Mouse (Mus musculus): ENCODE measurements around the gene Usf1. TPM values are rescaled to one million over a fixed set of nuclear protein-coding genes. Genes with fewer than 3 reads are reported as not detected.

Gene Usf1
- polyA plus RNA-seq, 3 experiments from 2014 or later, result 46.9 to 62.6 (median 57.2) TPM

DNA sequence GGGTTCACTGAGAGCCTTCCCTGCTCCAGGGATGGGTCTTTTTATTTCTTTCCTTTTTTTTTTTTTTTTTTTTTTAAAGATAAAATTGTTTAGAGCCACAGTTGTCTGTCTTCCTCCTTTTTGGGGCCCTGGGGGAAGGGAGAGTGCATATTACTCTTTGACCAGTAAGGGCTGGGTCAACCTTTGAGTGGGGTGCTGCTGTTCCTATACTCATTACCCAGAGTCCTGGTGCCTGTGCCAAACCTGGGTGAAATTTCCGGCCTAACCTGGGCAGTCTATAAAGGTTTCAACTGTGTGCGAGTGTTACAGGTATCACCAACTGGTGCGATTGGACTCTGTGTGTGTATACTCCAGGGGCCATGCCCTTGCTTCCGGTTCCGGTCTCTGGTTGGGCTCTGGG is 7.5 kb downstream of the Usf1 start, which contains the start of gene Tstd1:
Gene Tstd1 (plus strand): TSS at position 213 of the 400 bp plus-strand sequence.
- ATAC-seq, result no peak

DNA sequence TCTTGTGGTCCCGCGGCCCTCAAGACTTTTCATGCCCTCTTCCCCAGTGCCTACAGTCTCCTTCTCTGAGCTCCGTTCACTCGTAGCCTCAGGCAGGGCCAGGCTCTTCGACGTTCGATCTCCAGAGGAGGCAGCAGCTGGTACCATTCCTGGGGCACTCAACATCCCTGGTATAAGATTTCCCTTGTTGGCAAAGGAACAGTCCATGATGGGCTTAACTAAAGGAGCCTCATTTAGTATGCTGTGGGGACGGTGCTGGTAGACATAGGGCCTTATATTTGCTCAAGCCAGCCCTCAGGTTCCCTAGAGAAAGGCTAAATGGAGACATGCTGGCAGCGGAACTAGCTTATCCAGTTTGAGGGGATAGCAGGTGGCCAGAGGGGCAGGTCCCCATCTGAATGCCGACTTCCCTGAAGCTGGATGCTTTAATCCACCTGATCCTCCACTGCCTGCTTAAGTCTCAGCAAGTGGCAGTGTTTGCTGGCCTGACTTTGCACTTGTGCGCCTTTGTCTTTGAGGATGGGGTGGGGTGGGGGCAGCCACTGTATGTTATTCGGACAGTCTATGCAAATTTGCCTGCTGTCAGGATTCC is 8.3 kb downstream of the Usf1 start:
- ATAC-seq, result no peak

DNA sequence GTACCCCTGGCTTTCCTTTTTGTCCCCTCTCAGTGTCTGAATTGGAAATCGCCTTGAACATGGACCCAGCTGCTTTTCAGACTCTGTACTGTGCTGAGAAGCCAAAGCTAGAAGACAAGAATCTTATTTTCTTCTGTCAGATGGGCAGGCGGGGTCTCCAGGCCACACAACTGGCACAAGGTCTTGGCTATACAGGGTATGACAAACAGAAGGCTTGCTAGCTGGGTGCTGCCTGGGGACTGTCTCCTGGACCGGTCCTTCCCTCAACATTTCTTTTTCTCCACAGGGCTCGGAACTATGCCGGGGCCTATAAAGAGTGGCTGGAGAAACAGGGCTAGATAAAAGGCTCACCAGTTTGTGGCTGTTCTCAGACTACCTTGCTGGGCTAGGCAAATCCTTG is 8.8 kb downstream of the Usf1 start:
- no peak for ATAC-seq

DNA sequence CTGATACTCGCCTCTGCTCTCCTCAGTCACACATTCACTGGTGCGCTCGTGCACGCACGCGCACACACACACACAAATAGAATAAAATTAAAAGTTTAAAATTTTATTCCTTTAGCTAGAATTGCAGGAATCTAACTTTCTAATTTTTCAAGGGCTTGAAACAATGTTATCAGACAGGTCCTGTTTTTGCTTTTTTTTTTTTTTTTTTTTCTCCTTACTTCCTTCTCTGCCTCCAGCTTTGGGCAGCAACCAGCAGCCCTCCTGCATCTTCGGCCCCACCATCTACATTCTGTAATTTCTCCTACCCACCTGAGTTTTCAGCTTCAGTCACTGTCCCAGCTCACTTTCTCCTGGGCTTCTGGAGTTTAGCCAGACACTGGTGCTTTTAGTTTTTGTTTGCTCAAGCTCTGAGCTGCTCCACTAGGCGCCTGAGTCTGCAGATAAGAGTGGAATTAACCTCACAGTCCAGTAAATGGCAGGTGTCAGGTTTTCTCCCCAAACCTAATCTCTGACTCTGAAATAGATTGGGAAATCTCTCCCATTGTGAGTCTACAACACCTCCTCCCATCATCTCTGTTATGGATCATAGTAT is 11.5 kb downstream of the Usf1 start:
- no peak for ATAC-seq

DNA sequence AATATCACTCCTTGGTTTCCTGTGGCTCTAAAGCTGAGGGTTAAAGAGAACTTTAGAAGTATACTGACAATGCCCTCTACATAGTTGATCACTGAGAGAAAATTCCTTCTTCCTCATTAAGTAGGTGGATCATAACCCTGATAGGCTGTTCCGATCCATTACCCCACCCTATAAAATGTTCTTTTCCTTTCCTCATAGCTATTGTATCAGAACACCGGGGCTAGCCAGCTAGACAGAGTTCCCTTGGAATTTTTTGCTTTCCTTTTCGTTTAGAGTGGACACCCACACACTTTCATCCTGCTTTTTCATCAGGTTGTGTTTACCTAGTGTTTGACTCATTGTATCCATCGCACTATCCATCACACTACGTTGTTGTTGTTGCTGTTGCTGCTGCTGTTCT is 13.5 kb downstream of the Usf1 start:
- ATAC-seq, result no peak

DNA sequence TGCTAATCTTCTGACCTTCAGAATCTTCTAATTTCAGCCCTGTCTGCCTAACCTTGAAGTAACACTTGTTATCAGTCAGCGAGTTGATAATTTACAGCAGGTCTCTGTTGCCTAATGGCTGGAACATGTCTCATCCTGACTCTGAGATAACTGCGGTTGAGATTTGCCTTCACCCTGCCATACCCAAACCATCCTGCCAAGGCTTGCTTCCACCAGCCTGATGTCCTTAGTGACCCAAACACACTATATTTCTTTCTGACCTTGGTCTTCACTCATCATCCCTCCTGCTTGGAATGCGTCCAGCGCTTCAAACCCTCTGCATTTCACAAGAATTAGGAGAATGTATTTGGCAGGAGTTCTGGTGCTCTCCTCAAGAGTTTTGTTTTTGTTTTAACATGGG is 14.0 kb downstream of the Usf1 start:
- no peak for ATAC-seq

DNA sequence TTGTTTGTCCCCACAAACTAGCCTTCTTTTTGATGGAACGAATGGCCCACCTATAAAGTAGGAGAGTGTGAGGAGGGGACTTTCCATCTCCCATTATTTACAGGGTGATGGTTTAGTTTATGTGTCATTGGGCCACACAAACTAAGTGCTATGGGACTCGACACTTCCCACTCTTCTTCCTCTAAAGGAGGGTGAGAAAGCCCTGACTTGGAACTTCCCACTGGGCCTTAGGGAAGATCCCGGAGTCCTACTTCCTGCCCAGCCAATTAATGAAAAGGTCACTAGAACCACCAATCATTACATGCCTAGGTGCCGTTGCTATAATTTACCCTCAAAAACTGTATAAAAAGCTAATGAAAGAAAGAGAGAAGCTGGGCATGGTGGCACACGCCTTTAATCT is 21.0 kb downstream of the Usf1 start:
- no peak for ATAC-seq

DNA sequence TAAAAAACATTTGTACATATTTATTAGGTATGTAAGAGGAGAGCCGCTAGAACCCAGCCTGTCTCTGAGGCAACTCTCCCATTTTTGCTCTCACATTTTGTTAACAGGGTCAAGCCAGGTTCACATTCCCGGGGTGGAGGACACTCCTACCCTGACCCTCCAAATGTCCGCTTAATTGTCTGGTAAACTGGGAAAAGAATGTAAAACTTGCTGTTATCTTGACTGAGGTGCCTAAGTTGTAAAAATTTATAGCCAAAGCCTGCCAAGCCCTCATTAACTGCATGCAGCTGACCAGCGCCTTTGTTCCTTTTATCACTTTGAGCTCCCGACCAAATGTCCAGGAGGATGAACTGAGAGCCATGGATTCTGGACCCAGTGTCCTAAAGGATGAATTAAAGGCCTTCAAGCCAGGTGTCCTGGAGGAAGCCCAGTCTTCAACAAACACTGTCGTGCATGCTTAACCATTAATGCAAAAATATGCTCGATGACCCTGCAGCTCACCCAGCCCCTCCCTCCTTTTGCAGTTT is 24.2 kb downstream of the Usf1 start:
- ATAC-seq, result no peak

DNA sequence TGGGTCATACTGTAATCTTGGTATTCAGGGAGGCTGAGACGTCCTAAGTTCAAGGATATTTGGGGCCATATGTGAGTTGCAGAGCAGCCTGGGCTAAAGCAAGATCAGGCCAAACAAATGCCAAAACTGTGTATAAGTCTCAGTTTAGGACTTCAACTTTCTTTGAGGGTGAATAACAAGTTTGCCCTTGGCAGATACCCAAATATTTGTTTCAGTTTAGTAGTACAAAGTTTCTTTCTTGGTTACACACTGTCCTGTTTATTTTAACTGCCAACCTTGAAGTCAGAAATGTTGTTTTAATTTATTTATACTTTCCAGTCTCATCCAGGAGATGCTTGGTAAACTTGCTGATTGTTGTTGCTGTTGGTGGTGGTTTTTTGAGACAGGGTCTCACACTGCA is 24.9 kb downstream of the Usf1 start:
- ATAC-seq, result no peak

DNA sequence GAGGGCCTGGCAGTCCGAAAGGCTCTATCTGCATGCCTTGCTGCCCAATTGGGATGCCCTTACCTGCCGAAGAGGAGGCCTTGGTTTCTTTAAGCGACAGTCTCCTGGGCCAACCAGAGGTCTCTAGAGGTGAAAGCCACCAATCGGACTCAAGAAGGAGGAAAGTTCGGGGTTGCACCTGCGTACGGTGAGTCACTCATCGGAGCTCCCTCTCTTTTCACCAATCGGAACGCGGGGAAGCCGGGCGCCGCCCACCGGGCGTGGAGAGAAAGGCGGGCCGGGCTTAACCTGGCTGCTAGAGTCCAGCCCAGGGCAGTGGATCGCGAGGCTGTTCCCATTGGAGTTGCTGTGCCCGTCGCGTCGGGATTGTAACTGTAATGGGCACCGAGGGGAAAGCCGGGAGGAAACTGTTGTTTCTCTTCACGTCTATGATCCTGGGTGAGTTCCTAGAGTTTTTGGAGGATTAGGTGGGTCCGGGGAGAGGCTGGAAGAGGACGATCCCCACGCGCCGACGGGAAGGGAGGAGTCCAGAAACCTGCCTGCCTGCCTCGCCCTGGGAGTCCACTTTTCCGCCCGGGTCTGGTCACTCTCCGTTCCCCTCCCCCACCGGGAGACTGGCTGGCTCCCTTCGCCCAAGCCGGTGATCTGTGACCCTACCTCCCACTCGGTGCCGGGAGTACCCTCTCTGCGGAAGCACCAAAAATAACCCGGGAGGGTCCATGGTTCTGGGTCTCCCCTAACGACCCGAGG is 26.3 kb downstream of the Usf1 start, which contains the start of gene F11r:
Gene F11r (plus strand): TSS at position 272 of the 750 bp plus-strand sequence.
- peak; percentile 96 for ATAC-seq

DNA sequence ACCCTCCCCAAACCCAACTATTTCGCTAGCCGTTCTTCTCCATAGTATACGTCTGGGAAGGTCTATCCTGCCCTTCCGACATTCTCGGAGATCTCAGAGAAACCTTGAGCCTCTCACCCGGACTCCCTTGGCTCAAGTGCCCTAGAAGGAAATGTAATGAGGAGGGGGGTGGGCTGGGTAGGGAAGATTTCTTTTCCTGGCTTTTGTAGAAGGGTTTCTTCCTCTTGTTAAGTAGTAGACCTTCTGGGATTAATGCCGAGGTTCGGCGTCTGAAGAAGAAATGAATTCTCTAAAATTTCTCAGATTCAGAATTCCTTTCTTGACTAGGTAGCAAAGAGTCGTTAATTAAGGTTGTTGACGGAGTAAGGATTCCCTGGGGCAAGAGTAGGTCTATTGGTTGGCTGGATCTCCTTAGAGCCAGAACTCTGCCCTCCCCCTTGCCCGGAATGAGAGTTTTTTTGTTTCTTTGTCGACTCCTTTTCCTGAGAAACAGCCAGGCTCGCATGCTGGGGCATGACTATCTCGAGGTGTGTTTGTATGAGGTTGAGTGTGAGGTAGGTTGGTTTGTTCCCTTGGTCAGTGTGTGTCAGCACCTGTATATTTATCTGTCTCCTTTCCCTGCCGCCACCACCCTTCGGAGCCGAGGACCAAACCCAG is 27.0 kb downstream of the Usf1 start:
- no peak for ATAC-seq

DNA sequence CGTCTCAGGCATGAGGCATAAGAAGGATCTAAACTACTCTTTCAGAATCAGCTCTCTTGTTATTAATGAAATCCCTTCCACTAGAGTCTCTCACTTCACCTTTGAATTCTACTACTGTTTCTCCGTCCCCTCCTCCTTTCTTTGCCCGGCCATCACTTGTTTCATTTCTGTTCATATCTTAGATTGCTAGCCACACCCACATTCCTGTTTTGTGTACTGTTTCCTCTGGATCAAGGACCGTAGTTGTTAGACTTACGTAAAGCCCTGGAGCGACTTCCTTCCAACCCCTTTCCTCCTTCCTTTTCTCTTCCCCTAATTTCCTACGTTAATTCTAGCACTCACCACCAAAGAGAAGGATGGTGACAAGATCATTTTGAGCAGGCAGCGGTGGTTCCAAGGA is 28.0 kb downstream of the Usf1 start:
- no peak for ATAC-seq

DNA sequence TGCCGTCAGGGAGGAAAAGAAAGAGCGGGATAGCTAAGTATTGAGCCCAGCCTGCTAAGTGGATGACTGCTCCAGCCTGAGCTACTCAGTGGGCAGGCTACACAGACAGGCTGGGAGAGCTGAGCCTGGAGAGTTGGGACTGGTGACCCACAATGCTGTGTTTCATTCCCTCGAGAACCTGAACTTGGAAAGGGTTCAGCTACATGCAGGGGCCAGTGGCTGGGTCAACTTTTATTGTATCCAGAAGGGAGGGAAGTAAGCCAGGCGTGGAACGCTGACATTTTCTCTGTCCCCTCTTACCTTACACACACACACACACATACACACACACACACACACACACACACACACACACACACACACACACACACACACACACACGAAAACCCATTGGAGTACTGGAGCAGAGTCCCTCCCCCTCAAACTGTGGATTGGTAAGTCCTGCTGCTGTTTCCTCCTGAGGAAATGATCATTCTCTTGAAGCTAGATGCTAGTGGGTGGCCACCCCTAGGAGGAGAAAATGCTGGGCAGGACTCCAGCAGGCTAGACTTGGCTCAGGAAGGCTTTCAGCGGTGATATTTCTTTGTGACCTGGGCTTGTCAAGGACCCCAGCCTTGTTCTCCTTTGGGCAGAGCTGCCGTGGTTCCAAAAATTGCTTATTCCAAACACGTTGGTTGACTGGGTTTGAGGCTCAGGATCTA is 29.1 kb downstream of the Usf1 start:
- no peak for ATAC-seq

DNA sequence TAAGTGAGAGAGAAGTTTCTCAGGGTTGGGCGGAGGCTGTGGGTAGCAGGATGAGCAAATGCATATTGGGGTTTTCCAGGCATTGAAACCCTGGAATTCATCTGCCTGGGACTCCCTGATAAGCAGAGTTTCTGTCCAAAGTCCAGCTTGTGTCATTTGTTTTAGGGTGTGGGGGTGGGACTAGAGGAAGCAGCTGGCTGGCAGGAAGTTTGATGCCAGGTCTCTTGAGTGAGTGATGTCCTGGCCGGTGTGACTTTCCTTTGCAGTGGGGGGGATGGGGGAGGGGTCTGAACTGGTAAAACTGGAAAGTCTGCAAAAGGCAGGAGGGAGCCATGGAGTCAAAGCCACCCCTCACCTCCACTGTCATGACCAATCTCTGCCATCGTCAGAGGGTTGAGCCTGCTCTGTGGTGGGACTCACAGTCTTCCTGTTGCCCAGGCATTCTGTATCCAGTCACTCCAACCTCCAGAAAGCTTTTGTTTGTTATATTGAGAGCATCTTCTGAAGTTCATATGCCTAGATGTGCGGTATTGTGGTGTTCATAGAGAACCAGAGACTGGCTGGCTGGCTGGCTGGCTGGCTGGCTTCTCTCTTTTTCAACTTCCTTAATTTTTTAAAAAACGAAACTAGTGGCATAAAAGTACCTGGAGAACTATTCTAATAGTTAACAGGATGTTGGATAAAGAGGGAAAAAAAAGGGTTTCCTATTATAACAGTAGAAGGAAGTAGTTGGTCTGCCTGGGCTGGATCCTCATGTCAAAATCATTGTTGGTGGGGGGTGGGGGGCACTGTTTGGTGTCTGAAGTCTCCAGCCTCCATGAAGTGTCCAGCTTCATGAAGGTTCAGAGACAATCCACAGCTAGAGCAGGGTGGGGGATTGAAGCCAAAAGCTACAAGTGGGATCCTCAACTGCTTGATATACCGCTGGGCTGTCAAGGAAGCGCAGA is 30.6 kb downstream of the Usf1 start:
- no peak for ATAC-seq

DNA sequence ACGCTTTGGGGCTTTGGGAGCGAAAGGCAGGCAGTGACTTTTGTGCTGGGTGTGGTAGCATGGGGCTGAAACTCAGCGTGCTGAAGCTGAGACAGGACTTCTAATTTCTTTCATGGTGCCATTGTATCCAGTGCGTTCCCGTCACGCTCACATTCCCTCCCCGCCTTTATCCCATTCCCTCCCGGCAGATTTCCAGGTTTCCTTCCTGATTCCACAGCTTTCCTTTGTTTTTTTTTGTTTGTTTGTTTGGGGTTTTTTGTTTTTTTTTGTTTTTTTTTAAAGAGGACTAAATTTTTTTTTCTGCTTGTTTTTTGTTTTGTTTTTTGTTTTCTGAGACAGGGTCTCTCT is 31.3 kb downstream of the Usf1 start:
- ATAC-seq, result no peak

DNA sequence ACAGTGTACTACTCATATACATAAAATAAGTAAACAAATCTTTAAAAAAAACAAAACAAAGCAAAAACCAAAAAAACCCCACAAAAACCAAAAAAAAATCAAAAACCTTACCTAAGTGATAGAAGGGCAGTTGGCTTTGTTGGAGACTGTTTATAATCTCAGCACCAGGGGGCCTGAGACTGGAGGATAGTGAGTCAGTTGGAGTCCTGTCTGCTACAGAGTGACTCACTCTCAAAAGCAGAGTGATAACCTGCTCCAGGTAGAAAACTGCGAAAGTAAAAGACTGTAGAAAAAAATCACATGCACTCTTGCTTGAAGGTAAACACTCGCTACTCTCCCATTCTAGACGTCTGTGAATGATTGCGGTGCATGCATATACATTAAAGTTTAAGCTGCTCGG is 33.9 kb downstream of the Usf1 start:
- no peak for ATAC-seq

DNA sequence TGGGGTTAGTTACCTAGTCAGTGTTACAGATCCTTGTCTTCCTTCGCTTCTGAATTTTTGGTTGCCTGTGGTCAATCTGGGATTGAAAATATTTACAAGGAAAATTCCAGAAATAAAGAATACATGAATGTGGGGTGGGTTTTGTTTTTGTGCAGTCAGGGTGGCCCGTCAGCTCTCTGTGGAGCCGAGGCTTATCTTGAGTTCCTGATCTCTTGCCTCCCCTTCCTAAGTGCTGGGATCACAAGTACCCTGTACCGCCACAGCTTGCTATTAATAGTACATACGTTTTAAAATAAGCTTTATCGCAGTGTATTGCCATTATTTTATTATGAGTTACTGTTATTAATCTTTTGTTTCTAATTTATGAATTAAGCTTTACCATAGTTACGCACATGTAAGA is 35.7 kb downstream of the Usf1 start:
- ATAC-seq, result no peak

DNA sequence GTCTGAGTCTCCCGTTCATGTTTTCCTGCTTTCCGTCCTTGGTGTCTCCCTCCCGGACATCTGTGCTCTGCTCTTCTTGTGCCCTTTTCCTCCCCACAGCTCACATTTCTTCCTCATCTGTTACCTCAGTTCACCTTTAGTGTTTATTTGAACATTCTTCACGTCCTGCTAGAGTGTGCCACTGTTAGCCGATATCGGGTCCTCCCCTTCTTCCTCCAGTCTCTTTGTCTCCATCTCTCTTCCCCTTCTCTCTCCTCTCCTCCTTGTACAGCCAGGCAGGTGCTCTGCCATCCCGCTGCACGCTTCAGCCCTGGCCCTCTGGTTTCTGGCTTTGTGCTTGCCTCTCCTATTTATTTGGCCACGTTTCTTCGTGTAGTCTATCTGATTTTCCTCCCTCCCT is 36.6 kb downstream of the Usf1 start:
- ATAC-seq, result no peak

DNA sequence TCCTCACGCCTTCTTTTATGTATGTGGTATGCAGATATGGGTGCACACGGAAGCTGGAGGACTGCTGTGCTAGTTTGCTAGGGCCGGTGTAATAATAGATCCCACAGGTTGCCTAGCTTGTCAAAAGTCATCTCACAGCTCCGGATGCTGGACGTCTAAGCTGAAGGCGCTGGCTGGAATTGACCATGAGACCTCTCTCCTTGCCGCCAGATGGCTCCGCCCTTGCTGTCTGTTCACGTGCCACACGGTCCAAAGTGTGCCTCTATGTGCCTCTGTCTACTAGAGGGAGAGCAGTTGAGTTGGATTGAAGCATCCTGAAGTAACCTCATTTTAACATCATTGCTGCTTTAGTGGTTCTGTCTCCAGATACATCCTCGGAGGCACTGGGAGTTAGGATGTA is 38.9 kb downstream of the Usf1 start:
- ATAC-seq, result no peak

DNA sequence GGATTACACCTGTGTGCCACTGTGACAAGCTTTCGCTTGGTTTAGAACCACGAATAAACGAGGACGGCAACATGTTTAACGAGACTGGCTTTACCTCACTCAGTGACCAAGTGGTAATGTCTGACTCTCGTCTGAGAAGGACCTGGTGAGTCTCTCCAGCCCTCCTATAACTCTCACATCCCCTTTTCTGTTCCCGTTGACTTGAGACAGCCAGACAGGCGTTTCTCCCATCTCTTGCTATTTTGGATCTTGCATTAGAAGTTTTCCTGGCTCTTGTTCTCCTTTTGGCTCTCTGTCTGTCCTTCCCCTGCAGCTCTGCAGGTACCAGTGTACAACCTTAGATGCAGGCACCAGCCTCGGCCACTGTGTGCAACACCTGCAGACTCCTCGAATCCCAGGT is 39.9 kb downstream of the Usf1 start:
- ATAC-seq, result no peak

DNA sequence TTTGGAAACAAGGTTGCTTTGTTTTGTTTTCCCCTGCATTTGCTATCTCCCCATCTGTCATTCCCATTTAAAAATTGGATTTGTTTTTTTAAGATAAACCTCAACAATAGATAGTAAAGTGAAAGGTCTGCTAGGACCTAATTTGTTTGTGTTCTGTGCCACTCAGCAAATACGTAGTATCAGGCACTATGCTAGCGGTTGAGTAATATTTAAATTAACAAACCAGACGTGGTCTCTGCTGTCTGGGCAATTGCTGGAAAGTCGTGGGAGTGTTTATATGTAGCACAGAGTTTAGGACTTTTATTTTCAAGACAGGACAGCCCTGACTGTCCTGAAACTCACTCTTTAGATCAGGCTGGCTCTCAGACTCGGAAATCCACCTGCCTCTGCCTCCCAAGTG is 41.4 kb downstream of the Usf1 start:
- no peak for ATAC-seq

DNA sequence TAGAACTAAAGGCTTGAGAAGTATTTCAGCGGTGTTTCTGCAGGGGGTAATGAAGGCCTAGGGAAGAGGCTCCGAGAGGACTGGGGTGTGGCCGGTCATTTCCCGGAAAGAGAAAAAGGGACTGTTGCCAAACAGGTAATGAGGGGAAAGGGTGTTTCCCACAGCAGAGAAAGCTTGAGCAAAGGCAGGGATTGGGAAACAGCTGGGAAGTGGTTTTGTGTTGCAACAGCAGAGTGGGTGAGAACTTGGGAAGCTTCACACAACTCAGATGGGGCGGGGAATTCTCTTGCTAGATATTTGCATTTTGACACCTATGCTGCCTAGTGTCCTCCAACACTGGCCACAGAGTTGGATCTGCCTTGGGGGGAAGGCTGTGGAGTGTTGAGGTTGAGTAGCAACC is 41.8 kb downstream of the Usf1 start:
- ATAC-seq, result no peak
